Mouse (Mus musculus) spleen, postnatal 10 days (tissue): ENCODE data around the gene Gak.
"Not testable (repeated sequence)": the region's sequence is repeated elsewhere in the genome, so short reads cannot be mapped to it uniquely, and the experiment has no call there.

Experiments
- DNase-seq, 2 experiments: peaks; one replicate each; pipeline ENCODE4 v3.0.0; 2021 to 2022; ENCODE audit warnings: low spot score in 2 of 2

The Gak gene

DNA sequence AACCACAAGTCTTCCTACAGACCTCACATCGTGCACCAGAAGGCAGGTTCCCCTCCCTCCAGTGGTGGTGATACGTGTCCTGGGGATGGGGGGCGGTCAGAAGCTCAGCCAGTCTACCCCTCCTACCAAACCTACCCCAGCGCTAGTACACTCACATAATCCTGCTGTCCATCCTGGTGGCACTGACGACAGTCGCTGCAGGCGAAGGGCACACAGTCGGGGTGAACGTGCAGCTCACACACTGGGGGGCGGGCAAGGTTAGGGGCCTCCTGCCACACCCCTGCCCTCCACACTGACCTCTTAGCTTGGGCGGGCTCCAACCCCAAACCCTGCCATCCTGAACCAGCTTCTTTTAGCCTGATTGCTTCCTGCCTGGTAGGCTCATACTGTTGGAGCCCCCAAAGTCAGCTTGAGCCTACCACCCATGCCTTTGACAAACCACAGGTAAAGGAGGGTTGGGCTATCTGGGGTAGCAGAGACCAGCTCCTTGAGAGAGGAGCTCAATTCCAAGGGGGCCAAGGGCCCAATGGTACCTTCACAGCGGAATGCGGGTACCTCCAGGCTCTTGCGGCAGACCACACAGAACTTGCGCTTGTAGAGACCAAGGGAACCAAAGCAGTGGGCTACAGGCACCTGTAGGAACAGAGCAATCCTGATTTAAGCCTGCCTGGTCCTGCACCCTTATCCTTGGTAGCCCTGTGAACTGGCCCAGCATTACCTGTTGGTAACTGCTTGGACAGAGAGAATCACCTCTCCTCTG, 26.5 kb upstream of the Gak start:
- DNase-seq = no peak

DNA sequence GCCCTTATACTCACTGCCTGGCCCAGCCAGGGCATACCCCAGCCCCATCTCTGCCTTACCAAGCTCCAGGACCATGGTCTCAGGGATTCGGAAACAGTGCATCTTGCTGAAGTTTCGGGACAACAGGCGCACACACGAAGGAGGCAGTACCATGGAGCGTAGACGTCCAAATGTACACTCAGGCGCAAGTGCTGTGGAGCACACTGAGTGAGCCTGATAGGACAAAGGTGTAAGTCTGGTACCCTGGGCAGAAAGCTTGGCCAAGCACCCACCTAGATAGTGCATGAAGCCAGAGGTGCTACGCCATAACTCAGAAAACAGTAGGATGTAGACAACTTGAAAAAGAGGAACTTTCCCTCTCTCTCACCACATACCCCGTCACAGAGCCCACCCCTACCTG, 25.8 kb upstream of the Gak start:
- no peak for DNase-seq

DNA sequence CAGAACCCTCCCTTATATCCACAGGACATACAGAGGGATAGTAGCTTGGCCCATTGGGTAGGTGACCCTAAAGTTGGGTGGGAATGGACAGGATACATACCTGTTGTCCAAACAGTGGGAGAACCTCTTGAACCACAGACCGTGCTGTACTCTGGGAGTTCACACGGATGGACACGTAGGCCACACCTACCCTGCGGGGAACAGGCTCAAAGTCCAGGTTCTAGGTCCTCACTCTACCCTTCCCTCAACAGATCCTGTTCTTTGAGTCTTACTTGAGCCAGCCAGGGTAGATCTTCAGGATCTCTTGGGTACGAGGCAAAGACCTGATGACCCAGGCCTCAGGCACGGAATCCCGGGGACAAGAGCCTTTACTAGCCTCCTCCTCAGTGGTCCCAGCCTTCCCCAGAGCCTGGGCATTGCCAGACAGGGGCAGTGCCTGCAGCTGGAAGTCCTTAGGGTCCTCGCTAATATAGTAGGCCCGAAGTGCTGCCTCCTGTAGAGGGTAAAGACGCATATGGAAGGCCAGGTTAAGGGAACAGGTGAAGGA, 25.0 kb upstream of the Gak start:
- DNase-seq = no peak

DNA sequence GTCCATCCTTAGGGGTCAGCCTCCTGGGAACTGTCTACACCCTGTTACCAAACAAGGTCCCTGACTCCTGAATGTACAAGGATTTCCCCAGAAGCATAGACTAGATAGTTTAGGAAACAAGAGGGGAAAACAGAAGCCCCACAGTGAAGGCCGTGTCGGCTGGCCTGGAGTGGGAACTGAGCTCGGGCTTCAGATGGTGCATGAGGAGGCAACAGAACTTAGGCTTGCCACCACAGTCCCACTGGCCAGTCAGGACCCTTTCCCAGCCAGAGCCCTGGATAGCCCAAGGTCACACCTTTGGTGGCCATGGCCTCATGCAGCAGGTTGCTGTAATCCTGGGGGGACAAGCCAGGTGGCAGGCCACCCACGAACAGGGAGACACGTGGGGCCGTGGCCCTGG, 23.8 kb upstream of the Gak start:
- DNase-seq = no peak

DNA sequence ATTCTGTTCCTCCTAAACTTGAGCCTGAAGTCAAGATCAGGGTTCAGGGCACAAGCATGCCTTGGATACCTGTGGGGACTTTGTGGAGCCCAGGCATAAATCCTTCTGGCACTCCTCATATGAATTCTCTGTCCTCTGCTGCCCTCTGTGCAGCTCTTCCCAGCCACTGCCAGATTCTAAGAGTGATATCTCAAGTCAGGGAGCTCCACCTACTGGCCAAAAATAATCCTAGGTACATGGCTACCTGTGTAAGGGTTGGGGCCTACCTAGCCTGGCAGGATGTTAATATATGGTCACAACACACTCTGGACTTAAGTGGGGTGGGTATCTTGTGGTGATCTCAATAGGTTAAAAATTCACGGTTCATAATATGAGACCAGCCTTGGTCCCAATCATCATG, 22.3 kb upstream of the Gak start:
- peak; percentile 29 to 64 for DNase-seq

DNA sequence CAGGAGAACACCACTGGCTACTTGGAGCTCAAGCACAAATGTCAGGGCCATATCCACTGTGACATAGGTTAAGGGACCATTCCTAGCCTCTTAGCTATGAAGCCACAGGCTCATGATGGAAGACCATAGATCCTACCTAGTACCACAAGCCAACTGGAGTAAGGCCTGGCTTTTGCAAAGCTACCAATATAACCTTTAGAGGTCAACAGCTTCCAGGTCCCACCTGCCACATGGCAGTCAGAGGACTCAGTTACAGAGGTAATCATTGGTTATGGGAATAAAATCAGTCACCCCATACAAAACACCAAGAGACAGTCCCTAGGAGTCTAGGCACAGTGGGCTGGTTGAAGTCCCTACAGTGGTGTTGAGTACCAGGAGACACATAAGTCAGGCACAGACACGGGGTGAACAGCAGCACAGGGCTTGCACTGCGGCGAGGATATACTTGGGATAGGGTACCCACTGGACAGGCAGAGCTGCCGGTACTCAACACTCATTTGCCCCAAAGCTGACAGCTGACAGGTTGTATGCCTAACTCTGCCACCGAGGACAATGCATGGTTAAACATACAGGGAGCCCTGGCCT, 21.7 kb upstream of the Gak start:
- no peak for DNase-seq

DNA sequence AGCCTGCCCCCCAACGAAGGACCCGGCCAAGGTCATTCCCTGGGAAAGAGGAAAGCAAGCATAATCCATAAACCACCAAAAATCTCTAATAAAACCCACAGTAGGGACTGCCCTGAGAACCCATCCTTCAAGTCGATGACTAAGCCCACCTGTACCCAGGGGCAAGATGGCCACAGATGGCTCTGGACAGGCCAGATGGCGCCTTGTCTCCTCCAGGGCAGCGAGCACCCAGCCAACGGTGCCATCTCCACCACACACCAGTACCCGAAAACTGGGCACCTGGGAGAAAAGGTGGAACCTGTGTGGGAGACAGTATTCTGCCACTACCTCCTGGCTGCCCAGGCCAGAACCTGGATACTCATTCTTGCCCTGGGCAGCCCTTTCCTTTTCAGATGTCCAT, 20.8 kb upstream of the Gak start:
- no peak for DNase-seq

DNA sequence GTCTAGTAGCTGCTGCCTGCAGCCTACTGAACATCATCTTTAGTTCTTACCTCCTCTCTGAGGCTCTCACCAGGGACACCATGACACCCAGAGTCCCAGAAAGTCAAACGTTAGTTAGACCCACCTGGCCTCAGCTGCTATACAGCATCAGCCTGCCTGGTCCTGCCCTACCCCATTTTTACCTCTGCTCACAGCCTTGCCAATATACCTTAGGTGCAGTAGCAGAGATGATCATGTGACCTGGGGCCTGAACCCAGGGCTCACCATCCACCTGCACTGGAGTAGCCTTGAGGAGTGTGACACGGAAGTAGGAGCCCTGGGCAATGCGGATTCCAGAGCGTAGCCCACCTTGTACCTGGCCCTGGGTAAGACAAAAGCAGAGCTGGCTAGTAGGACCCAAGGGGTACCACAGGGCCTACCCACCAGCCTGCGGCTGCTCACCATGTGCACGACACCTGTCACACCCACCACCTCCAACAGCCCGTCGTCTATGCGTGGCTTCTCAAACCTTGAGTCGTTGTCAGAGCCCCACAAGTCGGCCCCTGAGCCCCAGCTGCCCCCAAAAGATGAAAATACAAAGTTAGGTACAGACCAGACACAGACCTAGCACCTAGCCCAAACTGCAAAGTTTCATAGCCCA, 19.5 kb upstream of the Gak start:
- DNase-seq = no peak

DNA sequence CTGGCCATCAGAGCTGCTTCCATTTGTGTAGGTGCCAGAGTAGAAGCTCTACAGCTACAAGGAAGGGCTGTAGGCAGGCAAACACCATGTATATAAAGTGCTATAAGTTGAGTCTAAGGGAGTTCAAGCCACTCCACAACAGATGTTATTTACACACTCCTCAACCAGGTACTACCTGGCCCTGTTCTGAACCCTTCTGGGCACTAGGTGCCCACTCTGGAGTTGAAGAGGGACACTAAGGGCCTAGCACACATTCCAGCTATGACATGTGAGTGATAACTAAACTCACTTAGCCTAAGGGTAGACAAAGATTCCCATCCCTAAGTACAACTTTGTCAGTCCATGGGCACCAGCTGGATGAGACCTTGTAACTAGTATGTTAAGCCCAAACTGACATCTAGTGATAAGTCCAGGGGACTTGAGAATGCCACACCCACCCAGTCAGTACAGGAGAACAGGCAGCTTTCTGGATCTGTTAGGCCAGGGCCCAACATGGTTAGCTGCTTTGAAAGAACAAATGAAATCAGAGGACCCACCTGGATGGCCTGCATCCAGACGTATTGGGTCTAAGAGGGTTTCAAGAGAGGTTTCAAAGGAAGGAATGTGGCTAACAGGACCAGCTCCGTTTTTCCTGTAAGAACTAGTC, 18.4 kb upstream of the Gak start:
- DNase-seq = no peak

DNA sequence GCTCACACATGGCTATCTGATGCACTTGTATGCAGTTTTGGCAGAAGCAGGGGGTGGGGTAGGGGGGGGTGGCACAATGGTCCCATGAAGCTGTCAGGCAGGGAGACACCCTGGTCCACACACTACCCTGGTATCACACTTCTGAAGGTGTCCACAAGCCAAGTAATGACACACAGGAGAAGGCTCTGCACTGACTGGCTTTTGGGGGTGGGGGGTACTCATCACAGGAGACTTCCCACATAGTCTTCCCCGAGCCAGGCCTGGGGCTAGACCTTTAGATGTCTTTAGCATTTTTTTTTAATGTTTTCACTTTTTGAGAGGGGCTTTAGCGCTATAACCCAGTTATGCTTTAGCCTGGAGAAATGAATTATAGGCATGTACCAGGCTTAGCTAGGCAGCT, 17.8 kb upstream of the Gak start:
- no peak for DNase-seq

DNA sequence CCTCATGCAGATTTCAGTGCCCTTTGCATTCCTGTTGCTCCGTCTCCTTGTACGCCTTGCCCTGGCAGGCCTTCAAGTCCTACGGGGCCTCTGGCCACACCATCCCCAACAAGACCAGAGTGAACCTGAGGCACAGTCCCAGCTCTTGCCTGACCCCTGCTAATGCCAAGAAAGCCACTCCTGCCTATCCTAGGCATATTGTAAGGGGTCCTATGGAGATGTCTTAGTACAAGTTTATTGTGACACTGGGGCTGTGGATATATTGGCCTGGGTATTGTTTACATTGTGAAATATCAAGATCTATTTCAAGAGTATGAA, 16.7 kb upstream of the Gak start:
- no peak for DNase-seq

DNA sequence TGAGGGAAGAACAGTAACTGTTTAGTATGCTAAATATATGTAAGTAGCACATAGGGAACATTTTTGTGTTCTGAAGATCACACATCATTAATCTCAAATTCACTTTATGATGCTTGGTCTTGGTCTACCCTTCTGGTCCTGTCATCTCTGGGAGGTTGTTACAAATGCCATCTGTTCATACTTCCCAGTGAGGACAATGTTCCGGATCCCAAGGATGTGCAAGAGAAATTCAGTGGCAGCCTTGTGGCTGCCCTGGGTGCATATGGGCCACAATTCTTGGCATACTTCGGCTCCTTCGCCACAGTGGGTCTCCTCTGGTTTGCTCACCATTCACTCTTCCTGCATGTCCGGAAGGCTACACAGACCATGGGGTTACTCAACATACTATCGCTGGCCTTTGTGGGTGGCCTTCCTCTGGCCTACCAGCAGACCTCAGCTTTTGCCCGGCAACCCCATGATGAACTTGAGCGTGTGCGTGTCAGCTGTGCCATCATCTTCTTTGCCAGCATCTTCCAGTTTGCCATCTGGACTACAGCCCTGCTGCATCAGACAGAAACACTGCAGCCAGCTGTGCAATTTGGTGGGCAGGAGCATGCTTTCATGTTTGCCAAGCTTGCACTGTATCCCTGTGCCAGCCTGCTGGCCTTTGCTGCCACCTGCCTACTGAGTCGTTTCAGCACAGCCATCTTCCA, 16.2 kb upstream of the Gak start:
- DNase-seq = no peak

DNA sequence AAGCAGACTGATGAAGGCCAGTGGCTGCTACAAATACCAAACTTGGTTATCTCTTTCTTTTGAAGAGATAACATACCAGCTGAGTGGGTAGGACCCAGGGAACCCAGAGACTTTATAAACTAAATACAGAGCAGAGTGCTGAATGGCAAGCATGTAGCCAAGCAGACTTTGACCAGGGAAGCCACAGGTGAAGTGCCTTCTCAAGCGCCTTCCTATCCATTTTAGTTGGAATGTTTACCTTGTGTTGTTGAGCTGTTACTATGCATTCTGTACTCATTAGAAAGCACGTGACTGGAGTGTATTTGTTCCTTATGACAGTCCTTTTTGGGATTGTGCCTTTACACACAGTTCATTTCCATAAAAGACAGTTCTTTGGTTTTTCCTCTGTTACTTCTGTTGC, 14.1 kb upstream of the Gak start:
- no peak for DNase-seq

DNA sequence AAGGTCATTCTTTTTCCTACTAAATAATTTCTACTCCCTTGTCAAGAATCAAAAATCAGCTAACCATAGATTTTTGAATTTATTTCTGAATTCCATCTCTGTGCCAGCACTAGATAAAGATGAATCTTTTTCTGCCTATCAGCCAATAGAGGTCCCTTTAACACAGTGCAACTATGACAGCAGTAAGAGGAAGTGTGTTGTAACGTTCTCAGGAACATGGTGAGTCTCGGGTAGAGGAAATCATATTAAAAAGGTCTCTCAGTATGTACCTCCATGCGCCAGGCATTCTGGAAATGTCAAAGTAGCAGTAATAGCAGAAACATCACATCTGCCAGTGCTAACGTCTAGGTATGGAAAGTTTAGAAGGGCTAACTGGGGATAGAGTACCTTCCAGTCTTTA, 6.6 kb upstream of the Gak start:
- no peak for DNase-seq

DNA sequence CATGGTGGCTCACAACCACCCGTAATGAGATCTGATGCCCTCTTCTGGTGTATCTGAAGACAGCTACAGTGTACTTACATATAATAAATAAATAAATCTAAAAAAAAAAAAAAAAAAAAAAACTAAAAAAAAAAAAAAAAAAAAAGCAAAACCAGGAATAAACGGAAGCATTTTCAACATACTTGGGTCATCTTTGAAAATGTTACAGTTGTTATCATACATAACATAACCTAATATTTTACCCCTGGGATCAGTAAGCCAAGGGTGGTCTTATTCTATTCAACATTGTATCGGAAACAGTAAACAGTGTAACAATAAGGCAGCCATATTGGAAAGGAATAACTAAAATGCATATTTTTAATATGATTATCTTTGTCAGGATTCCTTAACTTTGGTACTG, 4.5 kb upstream of the Gak start:
- not testable (repeated sequence) for DNase-seq

DNA sequence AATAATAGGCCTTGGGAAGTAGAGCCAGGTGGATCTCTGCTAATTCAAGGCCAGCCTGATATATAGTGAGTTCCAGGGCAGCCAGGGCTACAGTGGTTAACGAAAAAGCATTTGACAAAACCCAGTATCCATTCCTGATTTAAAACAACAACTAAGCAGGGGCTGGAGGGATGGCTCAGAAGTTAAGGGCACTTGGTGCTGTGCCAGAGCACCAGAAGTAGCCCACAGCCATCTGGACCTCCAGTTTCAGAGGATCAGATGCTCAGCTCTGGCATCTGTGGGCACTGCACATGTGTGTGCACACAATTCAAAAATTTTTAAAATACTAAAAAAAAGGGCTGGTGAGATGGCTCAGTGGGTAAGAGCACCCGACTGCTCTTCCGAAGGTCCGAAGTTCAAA, 4.1 kb upstream of the Gak start:
- no peak for DNase-seq

DNA sequence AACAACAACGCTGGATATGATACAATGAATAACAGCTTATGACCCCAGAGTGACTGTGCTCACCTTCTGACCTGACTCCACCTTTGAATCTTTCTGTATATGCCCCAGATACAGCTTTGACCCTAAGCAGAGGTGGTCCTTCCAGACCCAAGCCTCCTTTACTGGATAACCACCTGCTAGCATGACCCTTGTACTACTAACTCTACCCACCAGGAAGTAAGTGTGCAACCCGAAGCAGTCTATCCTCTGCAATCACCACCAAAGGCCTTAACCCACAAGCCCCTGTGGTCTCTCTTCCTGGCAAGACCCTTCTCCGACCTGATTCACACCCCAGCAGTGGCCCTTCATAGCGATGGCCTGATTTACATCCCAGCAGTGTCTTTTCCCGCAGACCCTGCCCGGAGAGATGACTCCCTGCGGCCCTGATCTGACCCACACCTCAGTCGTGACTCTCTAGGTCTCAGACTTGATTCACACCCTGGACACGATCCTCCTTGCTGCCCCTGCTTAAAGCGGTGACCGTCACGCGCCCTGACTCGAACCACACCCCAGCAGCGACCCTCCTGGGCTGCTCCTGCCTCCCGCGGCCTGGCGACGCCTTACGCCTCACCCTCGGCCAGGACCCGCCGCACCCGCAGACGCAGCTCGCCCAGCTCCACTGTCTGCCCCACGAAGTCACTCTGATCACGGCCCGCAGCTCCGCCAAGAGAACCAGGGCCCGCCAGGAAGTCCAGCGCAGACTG, 493 bp downstream of the Gak start:
- DNase-seq = no peak

DNA sequence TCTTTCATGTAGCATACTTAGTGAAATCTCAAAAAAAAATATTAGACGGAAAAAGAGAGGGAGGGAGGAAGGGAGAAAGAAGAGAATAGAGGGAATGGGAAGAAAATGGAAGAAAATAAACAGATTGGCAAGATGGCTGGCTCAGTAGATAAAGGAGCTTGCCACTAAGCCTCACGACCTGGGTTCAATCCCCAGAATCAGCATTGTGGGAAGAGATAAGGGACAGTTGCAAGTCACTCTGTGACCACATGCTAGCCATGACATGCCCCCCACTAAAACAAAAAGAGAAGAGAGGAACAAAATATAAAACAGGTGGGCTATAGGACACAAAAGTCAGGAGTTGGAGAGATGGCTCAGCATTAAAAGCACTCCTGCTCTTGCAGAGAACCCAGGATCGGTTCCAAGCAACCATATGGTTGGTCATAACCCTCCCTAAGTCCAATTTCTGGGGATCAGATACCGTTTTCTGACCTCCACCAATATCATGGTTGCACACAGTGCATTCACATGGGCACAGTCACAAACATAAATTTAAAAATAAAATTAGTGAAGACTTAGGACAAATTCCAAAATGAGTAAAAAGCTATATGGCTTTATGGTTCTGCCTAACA, 3.4 kb downstream of the Gak start:
- DNase-seq = no peak

DNA sequence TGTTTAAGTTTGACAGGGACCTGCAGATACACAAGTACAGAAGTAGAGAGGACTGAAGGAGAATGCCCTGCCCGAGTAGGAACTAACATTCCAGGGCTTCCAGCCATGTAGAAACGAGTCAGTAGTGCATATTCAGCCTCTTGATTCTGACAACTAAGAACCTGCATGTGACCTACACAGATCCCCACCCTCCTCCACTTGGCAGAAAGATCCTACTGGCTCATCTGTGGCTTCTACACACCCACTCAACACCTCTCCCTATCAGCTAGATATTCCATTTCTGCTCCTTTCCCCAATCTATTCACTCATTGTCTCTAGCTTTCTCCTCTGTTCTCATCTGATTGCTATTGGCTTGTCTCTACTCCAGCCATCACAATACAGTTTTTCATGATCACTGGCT, 7.7 kb downstream of the Gak start:
- no peak for DNase-seq

DNA sequence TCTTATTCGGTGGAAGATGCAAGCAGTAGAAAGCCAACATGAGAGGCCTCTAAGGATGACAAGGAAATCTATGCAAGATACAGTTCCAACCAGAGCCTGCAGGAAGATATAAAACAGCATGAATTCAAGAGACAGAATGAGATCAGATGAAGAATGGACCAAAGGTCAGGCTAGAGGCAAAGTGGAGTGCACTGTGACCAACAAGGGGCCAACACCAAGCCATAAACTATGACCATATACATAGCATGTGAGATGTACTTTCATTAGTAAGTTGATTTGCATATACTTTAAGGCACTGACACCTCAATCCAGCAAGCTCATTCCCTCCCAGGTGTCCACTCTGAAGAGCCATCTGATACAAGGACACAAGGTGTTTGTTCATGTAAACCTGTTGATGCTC, 19.1 kb downstream of the Gak start:
- no peak for DNase-seq

DNA sequence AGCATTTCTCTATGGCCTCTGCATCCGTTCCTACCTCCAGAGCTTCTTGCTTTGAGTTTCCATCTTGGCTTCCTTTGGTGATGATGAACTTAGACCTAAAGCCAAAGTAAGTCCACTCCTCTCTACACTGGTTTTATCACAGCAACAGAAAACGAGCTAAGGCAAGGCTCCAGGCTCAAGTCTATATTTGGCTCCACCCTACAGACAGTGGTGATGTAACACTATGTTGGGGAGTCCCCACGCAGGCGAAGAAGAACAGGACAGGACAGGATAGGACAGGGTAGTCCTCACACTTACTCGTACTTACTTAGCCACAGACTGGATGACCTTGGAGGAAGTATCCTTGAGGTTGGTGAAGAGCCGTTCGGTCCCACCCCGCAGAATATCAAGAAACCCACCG, 27.0 kb downstream of the Gak start:
- no peak for DNase-seq
